Mouse (Mus musculus) olfactory bulb, adult 2 months (tissue): ENCODE results near the gene Isg15.

ENCODE experiments used
- CTCF ChIP-seq: fragments of 200-500 bp; IDR thresholded peaks from 2 replicates; pipeline ENCODE4 v1.5.1; 2012; ENCODE audit warnings: low read depth, mild to moderate bottlenecking, low read length, moderate library complexity; ENCODE audit not compliant: insufficient read depth
- POLR2A ChIP-seq: fragments of 200-500 bp; IDR thresholded peaks from 2 replicates; pipeline ENCODE4 v1.6.1; 2012; ENCODE audit warnings: mild to moderate bottlenecking, low read depth, low read length, moderate library complexity; ENCODE audit not compliant: insufficient read depth

- TF ChIP-seq POLR2A (no peak), CTCF (no peak)
Measured at GRCm38 (mm10) chr4:156219936-156220335, 19.3 kb upstream of the Isg15 start.
